Mouse (Mus musculus): ENCODE data around the gene Tekt3. TPM values are rescaled to one million over a fixed set of nuclear protein-coding genes. Genes with fewer than 3 reads are reported as not detected.
A peak's percentile ranks its signal among the peaks of the same experiment; 100 is the strongest.

Gene Tekt3
- polyA plus RNA-seq, 1 experiment = not detected

DNA sequence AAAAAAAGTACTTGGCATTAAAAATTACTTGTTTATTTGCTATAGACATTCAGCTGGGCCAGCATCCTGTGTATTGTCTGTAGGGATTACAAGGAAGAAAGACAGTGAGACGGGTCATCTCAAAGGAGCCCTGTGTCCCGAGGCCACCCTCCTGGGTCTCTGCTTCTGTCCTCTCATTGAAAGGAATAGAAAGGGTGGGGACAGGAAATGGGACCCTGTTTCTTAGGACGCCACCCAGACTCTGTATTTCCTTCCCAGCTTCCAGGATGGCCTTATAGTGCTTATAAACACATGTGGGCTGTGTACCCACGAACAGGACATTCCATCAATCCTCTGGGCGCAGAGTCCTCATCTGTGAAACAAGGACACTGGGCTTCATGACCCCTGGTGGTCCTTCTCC lies 30.8 kb downstream of the Tekt3 start:
- Histone ChIP-seq H3K4me2 (ENCODE audit: low read depth) (no peak overlapping the region), H3ac (ENCODE audit: control insufficient read depth, insufficient read length) (no peak overlapping the region), H3K4me3 (no peak overlapping the region), H3K36me3 (ENCODE audit: control insufficient read depth, insufficient read depth) (no peaks in the 10 kb centered on the region), H3K79me2 (ENCODE audit: control insufficient read depth, insufficient read depth) (no peaks in the 10 kb centered on the region), H3K27me3 (ENCODE audit: control insufficient read depth, insufficient read depth, insufficient read length) (no peaks in the 10 kb centered on the region)
- TF ChIP-seq MYOG (IDR thresholded peaks at IDR 0.05; ENCODE audit: control insufficient read depth in 1 of 3, insufficient read depth in 1 of 3, insufficient read length in 2 of 3, low read depth in 2 of 3) (no peak), TCF3 (IDR thresholded peaks at IDR 0.05; ENCODE audit: insufficient read length, low read depth) (no peak), REST (IDR thresholded peaks at IDR 0.05; ENCODE audit: insufficient read depth, insufficient read length) (no peak), MYOD1 (IDR thresholded peaks at IDR 0.05; ENCODE audit: control insufficient read depth in 1 of 3, insufficient read length in 2 of 3, low read depth in 2 of 3) (no peak), POLR2AphosphoS2 (IDR thresholded peaks at IDR 0.05; ENCODE audit: insufficient read length, low read depth) (no peak), POLR2A (IDR thresholded peaks at IDR 0.05; ENCODE audit: insufficient read length, low read depth) (no peak), E2F4 (IDR thresholded peaks at IDR 0.05; ENCODE audit: insufficient read depth) (no peak), USF1 (IDR thresholded peaks at IDR 0.05; ENCODE audit: low read depth) (no peak), MAX (IDR thresholded peaks at IDR 0.05; ENCODE audit: low read depth) (no peak), TCF12 (IDR thresholded peaks at IDR 0.05; ENCODE audit: insufficient read depth, poor library complexity, severe bottlenecking) (no peak), CEBPB (IDR thresholded peaks at IDR 0.05; ENCODE audit: insufficient read depth, poor library complexity, severe bottlenecking) (no peak), SRF (IDR thresholded peaks at IDR 0.05; ENCODE audit: control insufficient read depth, insufficient read length, low read depth) (no peak)

DNA sequence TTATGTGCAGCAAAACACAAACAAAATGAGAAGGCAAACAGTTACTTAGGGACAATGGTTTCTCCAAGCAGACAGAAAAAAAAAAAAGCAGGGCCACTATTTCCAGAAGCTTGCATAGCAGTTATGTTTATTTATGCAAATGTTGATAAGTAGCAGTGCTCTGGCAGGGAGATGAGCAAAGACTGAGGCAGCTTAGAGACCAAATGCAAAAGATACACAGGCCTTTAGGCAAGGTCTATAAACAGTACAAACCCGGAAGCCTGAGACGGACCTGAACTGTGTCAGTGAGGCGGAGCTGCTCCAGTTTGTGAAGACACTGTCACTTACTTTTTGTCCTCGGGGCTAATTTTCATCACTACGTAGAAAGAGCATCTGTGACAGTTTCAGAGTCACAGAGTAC lies 32.1 kb downstream of the Tekt3 start:
- Histone ChIP-seq H3K36me3 (ENCODE audit: control insufficient read depth, insufficient read depth) (no peaks in the 10 kb centered on the region), H3ac (ENCODE audit: control insufficient read depth, insufficient read length) (no peak overlapping the region), H3K4me2 (ENCODE audit: low read depth) (no peak overlapping the region), H3K79me2 (ENCODE audit: control insufficient read depth, insufficient read depth) (no peaks in the 10 kb centered on the region), H3K27me3 (ENCODE audit: control insufficient read depth, insufficient read depth, insufficient read length) (no peaks in the 10 kb centered on the region), H3K4me3 (no peak overlapping the region)
- TF ChIP-seq POLR2A (IDR thresholded peaks at IDR 0.05; ENCODE audit: insufficient read length, low read depth) (no peak), SRF (IDR thresholded peaks at IDR 0.05; ENCODE audit: control insufficient read depth, insufficient read length, low read depth) (no peak), MYOG (IDR thresholded peaks at IDR 0.05; ENCODE audit: control insufficient read depth in 1 of 3, insufficient read depth in 1 of 3, insufficient read length in 2 of 3, low read depth in 2 of 3) (no peak), CEBPB (IDR thresholded peaks at IDR 0.05; ENCODE audit: insufficient read depth, poor library complexity, severe bottlenecking) (no peak)

DNA sequence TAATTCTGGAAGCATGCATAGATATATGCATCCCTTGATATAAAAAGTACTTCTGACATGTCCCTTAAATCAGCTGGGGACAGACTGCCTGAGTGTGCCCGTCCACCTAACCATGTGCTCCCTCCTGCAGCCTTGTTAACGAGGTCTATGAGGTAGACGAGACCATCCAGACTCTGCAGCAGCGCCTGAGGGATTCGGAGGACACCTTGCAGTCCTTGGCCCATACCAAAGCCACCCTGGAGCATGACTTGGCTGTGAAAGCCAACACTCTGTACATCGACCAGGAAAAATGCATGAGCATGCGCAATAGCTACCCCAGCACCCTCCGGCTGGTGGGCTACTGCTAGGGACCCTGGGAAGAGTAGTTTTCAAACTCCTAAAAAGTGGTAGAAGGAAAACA lies 33.0 kb downstream of the Tekt3 start:
- Histone ChIP-seq H3K27me3 (ENCODE audit: control insufficient read depth, insufficient read depth, insufficient read length) (no peaks in the 10 kb centered on the region), H3K36me3 (ENCODE audit: control insufficient read depth, insufficient read depth) (no peaks in the 10 kb centered on the region), H3K79me2 (ENCODE audit: control insufficient read depth, insufficient read depth) (no peaks in the 10 kb centered on the region), H3K4me3 (no peak overlapping the region), H3K4me2 (ENCODE audit: low read depth) (no peak overlapping the region), H3ac (ENCODE audit: control insufficient read depth, insufficient read length) (no peak overlapping the region)
- TF ChIP-seq POLR2AphosphoS2 (IDR thresholded peaks at IDR 0.05; ENCODE audit: insufficient read length, low read depth) (no peak), USF1 (IDR thresholded peaks at IDR 0.05; ENCODE audit: low read depth) (no peak), POLR2A (IDR thresholded peaks at IDR 0.05; ENCODE audit: insufficient read length, low read depth) (no peak), SRF (IDR thresholded peaks at IDR 0.05; ENCODE audit: control insufficient read depth, insufficient read length, low read depth) (no peak), MYOG (IDR thresholded peaks at IDR 0.05; ENCODE audit: control insufficient read depth in 1 of 3, insufficient read depth in 1 of 3, insufficient read length in 2 of 3, low read depth in 2 of 3) (no peak), MYOD1 (IDR thresholded peaks at IDR 0.05; ENCODE audit: control insufficient read depth in 1 of 3, insufficient read length in 2 of 3, low read depth in 2 of 3) (no peak), TCF12 (IDR thresholded peaks at IDR 0.05; ENCODE audit: insufficient read depth, poor library complexity, severe bottlenecking) (no peak), E2F4 (IDR thresholded peaks at IDR 0.05; ENCODE audit: insufficient read depth) (no peak)

DNA sequence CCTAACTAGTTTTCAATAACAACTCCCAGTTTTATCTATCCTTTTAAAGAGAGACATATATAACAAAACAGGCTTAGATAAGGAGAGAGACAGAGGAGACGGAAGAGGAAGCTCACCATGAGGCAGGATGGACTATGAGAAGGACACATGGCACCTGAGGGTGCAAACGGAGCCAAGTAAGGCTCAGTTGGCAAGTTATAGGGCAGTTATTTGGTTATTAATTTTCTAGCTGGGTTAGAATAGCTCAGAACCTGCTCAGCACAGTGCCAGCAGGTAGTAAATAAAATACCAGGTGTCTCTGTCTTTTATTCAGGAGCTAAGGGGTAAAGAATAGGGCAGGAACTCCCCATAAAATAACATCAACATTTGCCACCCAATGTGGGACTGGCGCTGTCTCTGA lies 36.6 kb downstream of the Tekt3 start:
- Histone ChIP-seq H3K27me3 (ENCODE audit: control insufficient read depth, insufficient read depth, insufficient read length) (no peaks in the 10 kb centered on the region), H3K4me3 (no peak overlapping the region), H3K36me3 (ENCODE audit: control insufficient read depth, insufficient read depth) (no peaks in the 10 kb centered on the region), H3K4me2 (ENCODE audit: low read depth) (no peak overlapping the region), H3ac (ENCODE audit: control insufficient read depth, insufficient read length) (no peak overlapping the region), H3K79me2 (ENCODE audit: control insufficient read depth, insufficient read depth) (no peaks in the 10 kb centered on the region)
- TF ChIP-seq TCF12 (IDR thresholded peaks at IDR 0.05; ENCODE audit: insufficient read depth, poor library complexity, severe bottlenecking) (no peak), REST (IDR thresholded peaks at IDR 0.05; ENCODE audit: insufficient read depth, insufficient read length) (no peak), E2F4 (IDR thresholded peaks at IDR 0.05; ENCODE audit: insufficient read depth) (no peak), TCF3 (IDR thresholded peaks at IDR 0.05; ENCODE audit: insufficient read length, low read depth) (no peak), MYOG (IDR thresholded peaks at IDR 0.05; ENCODE audit: control insufficient read depth in 1 of 3, insufficient read depth in 1 of 3, insufficient read length in 2 of 3, low read depth in 2 of 3) (no peak), SRF (IDR thresholded peaks at IDR 0.05; ENCODE audit: control insufficient read depth, insufficient read length, low read depth) (no peak), MYOD1 (IDR thresholded peaks at IDR 0.05; ENCODE audit: control insufficient read depth in 1 of 3, insufficient read length in 2 of 3, low read depth in 2 of 3) (no peak), CEBPB (IDR thresholded peaks at IDR 0.05; ENCODE audit: insufficient read depth, poor library complexity, severe bottlenecking) (no peak), USF1 (IDR thresholded peaks at IDR 0.05; ENCODE audit: low read depth) (no peak), MAX (IDR thresholded peaks at IDR 0.05; ENCODE audit: low read depth) (no peak), POLR2AphosphoS2 (IDR thresholded peaks at IDR 0.05; ENCODE audit: insufficient read length, low read depth) (no peak), POLR2A (IDR thresholded peaks at IDR 0.05; ENCODE audit: insufficient read length, low read depth) (no peak)

DNA sequence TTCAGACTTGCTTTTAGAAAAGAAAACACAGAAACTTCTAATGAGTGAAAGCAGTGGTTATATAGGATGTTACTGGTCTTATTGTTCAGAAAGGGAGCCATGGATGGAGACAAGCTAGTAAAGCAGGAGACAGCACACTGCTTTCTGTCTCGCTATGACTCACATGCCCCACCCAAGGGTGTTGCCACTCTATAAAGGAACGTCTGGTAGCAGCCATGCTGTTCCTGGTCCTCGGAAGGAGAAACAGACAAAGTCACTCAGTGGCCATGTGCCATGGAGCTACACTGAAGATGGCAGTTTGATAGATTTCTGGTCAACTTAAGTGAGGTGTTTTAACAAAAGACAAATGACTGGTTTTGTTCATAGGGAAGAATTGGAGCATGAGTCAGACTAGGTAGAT lies 37.9 kb downstream of the Tekt3 start:
- Histone ChIP-seq H3K4me3 (no peak overlapping the region), H3ac (ENCODE audit: control insufficient read depth, insufficient read length) (no peak overlapping the region), H3K36me3 (ENCODE audit: control insufficient read depth, insufficient read depth) (no peaks in the 10 kb centered on the region), H3K27me3 (ENCODE audit: control insufficient read depth, insufficient read depth, insufficient read length) (no peaks in the 10 kb centered on the region), H3K4me2 (ENCODE audit: low read depth) (peak overlapping the region; percentile 12), H3K79me2 (ENCODE audit: control insufficient read depth, insufficient read depth) (no peaks in the 10 kb centered on the region)
- TF ChIP-seq MAX (IDR thresholded peaks at IDR 0.05; ENCODE audit: low read depth) = peak; percentile 35
- TF ChIP-seq TCF3 (IDR thresholded peaks at IDR 0.05; ENCODE audit: insufficient read length, low read depth) = no peak
